Mouse (Mus musculus) WW6 (cell line): ENCODE results near the gene Naga.

ENCODE experiments used
- DNase-seq: peaks from one replicate; pipeline ENCODE4 v3.0.0-alpha.2; 2013; ENCODE audit warnings: low read depth, low spot score

Gene Naga

DNA sequence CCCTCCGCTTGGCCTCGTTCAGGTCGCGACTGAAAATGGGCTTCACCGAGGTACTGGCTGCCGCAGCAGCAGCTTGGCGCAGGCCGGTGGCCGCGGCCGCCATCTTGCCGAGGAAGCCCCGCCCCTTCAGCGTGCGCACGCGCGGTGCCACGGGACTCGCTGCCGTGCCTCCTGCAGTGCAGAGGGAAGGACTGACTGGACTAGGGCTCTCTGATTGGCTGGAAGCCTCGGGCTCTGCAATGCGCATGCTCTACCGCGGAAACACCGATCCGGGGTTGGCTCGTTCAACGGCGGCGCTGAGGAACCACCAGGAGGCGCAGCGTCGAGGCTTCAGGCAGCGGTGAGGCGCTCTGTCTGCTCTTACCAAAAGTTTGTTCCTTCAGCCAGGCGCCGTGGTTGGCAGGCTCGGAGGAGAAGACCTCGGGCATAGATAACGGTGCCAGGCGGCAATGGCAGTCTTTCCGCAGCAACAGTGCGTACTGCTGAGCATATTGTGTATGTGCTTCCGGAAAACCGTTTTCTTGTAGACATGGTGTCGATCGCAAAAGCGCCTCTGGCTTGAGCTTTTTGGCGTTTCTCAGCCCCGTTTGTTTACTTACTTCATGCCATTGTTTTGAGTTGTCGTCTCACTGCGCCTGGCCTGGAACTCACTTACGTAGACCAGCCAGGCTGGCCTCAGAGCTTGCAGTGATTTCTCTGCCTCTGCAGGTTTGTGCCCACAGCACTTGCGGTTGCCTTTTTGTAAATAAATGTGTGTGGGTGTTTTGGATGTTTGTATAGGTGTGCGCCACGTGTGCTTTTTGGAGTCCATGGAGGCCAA is 15.6 kb upstream of the Naga start, which contains the start of gene Ndufa6:
Ndufa6 (minus strand) TSS at position 197 of the 820 bp plus-strand sequence.
- DNase-seq, result peak; percentile 94

DNA sequence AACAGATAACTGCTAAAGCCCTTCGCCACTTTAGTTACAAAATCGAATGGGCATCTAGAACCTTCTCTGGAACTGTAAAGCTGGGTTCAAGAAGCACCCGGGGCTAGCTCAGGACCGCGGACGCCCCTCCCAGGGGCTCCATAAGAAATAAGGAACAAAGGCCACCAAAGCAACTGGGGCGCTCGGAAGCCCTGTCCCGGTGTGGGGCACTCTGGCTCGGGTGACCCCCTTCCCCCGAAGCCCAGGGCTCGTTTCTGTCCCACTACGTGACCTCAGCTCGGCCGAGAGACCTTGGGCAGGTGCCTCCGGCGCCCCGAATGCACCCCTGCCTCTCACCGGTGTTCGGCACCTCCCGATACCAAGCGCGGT is 15.0 kb upstream of the Naga start:
- DNase-seq, result no peak

DNA sequence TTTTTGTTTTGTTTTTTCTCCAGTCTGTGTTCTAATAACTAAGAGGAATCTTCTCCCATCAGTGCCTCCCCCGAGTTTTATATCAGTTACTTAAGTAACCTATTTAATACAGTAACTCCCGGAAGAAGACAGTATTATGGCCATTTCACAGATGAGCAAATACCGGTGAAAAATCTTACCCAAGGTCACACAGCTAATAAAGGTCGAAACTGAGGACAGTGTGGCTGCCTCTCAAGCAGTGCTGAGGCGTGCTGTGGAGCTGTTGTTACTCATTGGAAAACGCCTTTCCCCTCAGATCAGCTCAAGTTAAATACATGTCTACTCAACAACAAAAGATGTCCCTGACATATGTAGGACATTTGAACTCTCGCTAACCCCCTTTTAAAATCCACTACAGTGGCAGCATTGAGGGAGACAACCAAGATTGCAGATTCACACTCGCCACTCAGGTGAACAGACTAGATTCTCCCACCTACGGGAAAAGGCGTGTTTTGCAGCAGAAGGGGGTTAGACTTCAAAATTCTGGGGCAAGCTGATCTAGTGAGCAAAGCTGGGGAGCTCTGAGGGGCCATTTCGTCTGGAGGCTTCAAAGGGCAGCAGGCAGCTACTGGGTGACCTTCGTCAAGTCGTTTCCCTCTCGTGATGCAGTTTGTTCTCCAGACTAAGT is 14.5 kb upstream of the Naga start:
- no peak for DNase-seq

DNA sequence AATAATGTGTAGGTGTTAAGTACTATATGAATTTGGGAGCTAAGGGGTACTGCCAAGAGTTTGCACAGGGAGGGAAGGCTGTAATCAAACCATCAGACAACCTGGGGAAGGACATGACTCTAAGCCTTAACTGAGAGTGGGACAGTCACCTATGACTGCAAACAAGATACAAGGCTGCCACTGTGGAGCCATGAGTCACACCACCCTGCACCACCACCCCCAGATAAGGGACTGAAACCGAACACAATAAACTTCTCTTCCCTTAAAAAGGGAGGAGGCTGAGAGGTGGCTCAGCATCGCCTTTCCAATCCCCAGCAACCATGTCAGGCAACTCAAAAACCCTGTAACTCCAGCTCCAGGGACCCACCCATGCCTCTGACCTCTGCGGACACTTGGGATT is 12.8 kb upstream of the Naga start:
- no peak for DNase-seq

DNA sequence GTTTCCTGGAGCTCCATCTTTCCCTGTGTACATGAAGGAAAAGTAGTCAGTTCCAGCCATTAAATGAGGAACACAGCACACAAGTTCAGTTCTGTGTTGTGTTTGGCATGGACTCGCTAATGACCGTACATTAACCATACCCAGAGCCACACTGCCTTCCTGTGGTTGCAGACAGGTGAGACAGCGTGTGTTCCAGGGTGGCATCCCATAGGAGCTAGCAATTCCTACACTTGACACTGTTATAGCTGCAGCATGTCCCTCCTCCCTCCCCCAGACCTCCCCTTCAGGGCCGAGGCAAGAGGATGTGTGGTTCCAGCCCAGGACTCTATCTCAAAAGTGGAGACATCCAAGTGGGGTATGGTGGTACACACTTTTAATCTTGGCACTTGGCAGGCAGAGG is 11.6 kb upstream of the Naga start:
- DNase-seq, result no peak

DNA sequence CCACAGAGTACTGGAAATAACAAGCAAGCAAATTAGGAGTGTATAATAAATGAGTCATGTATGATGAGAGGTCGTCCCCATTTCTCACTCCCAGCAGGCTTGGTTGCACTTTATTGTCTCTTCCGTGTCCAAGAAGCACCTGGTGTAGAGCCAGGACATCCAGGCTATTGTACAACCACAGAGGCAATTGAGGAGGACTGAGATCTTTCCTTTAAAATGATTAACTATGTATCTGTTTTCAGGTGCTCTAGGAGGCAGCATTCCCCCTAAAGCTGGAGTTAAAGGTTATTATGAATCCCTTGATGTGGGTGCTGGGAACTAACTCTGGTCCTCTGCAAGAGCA is 10.2 kb upstream of the Naga start:
- no peak for DNase-seq

DNA sequence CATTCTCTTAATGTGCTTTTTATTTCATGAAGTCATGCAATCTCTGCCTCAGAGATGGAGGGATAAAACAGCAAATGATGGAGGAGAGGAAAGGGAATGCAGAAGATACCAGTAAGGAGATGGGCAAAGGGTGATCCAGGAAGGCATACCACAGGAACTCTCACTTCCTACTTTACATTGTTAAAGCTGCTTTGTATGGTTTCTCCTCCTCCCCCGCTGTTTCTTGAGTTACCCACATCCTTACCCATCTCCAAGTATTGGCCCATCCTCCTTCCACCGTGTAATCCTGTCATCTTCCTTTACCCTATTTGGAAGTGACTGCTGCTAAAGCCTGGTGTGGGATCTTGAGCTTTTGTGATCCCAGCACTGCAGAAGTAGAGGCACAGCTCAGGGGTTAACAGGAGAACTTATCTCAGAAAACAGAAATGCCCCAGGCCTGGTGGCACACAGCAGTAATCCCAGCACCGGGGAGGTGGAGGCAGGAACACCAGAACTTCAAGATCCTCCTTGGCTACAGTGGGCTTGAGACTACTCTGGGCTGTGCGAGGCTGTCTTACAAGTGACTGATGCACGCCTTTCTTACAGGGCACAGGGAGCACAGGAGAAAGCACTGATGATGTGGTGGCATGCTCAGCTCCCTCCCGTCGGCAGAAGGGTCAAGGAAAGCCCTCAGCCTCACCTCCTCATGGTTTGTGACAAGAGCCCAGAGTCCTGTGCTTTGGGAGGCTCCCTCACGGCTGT is 9.7 kb upstream of the Naga start:
- no peak for DNase-seq

DNA sequence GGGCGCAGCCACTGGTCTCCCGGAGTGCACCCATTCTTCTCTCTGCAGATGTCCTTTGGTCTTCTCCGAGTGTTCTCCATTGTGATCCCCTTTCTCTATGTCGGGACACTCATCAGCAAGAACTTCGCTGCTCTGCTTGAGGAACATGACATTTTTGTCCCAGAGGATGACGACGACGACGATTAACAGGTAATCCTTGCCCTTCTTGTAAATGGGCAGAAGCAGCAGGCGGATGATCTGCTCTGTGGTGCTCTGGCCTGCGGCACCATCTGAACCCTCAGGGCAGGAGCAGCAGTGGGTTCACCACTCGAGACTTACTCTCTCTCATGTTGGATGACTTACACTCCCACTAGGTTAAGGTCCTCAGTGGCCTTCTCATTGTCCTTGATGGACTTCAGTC is 9.1 kb upstream of the Naga start:
- no peak for DNase-seq

DNA sequence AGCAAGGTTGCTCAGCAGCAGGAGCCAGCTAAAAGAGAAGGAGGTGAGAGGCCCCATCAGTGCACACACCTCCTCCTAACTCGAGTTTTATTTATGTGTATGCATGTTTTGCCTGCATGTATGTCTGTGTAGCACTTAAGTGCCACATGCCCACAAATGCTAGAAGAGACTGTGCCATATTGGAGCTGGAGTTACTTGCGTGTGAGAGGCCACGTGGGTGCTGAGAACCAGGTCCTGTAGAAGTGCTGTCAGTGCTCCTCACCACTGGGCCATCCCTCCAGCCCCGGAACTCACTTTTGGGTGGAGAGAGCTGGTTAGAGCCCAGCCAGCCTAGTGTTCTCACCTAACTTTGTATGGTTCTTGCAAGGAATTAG is 8.6 kb upstream of the Naga start:
- DNase-seq, result no peak

DNA sequence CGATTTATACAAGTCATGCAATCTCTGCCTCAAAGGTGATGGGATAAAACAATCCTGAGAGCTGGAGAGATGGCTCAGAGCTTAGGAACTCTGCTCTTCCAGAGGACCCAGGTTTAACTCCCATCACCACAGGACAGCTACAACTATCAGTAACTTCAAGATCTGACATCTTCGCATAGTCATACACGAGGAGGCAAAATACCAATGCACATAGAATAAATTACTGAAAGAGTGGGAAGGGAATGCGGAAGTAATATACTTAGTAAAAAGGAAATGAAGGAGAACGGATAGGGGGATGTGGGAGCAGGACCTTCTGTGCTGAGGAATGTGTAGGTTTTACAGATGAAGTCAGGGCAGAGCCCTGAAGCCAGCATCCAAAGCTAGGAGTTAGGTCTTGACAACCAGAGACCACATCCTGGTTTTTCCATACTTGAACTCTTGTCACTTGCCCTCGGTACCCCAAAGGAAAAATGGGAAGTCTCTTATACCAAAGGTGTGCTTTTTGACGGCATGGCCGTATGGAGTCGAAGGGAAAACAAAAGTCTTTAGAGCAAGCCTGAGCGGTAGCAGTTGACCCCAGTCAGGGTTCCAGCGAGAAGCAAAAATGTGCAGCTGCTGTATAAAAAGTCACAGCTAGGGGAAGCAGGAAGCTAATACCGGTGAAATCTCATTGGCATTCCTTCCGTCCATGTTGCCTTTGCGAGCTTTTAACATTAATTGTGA is 8.0 kb upstream of the Naga start:
- DNase-seq, result no peak

DNA sequence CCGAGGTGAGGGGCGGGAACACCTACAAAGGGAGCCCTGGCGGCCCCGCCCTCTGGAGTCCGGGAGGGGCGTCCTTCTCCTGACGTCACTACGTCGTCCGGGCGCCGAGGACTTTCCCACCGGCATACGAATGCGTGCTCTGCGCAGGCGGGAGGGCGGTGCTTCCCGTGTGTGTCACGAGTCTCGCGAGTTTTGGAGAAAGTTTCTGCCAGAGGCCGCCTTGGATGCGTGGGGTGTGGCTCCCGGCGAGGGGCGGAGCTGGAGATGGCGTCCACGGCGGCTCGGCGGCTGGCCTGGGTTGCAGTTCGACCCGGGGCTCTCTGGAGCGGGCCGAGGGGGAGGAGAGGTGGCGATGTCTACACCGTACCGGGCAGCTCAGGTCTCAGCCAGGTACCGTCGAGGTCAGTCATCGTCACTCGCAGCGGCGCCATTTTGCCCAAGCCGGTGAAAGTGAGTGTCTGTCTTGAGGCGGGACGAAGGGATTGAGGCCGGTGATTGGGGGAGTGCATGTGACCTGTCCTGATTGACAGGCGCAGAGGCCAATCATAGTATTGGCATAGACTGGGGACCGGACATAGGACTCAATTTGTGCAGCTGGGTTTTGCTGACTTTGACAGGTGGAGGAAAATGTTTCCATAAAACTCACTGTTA is 7.2 kb upstream of the Naga start:
- peak; percentile 95 for DNase-seq

DNA sequence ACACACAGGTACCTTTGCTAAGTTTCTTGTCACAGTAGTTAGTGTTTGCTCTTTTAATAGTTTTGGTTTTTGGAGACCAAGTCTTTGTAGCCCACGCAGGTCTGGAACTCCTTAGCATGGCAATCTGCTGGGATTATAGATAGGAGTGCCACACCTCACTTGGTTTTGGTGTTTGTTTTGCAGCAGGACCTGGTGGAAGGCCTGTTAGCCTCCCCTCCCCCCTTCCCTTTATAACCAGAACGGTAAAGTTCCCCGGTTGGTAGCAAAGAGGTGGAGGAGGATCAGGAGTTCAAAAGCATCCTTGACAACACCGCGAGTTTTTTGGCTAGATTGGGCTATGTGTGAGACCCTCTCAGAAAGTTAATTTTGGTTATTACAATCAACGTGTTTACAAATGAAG is 6.2 kb upstream of the Naga start:
- no peak for DNase-seq

DNA sequence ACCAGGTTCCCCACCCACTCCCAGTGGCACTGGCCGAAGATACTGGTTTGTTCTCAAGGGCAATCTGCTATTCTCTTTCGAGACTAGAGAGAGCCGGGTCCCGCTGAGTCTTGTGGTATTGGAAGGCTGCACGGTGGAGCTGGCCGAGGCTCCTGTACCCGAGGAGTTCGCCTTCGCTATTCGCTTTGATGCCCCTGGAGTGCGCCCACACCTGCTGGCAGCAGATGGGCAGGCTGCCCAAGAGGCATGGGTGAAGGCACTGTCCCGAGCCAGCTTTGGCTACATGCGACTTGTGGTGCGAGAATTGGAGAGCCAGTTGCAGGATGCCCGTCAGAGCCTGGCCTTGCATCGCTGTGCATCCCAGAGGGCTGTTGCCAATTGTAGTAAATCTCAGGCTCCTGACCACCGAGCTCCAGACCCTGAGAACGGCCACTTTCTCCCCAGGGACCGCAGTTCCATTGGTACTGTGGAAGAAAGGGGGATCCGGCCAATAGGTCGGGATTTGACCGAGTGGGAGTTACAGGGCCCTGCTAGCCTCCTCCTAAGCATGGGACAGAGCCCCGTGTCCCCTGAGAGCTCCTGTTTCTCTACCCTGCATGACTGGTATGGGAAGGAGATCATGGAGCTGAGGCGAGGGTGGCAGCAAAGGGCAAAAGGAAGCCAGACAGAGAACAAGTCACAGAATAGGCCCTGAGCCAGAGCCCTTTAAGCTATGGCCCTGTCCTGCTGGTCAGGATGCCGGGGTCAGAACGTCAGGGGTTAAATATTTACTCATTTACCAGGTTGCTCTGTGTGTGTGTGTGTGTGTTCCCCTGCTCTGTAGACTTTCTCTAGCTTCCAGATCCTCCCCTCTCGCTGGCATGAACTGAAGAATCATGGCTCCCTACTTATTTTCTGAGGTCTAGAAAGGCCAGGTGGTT is 4.9 kb upstream of the Naga start:
- no peak for DNase-seq

DNA sequence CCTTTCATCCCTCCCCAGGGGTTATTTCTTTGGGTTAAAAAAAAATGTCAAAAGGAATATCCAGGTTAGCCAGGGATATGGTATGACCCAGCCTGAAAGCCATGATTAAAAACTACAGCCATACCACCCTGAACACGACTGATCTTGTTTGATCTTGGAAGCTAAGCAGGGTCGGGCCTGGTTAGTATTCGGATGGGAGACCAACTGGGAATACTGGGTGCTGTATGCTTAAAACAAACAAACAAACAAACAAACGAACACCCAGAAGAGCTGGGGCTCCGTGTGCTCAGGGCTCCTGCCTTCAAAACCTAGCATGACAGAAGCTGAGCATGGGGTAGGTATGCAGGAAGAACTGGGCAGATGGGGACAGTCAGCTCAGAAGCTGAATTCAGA is 3.8 kb upstream of the Naga start:
- DNase-seq, result no peak

DNA sequence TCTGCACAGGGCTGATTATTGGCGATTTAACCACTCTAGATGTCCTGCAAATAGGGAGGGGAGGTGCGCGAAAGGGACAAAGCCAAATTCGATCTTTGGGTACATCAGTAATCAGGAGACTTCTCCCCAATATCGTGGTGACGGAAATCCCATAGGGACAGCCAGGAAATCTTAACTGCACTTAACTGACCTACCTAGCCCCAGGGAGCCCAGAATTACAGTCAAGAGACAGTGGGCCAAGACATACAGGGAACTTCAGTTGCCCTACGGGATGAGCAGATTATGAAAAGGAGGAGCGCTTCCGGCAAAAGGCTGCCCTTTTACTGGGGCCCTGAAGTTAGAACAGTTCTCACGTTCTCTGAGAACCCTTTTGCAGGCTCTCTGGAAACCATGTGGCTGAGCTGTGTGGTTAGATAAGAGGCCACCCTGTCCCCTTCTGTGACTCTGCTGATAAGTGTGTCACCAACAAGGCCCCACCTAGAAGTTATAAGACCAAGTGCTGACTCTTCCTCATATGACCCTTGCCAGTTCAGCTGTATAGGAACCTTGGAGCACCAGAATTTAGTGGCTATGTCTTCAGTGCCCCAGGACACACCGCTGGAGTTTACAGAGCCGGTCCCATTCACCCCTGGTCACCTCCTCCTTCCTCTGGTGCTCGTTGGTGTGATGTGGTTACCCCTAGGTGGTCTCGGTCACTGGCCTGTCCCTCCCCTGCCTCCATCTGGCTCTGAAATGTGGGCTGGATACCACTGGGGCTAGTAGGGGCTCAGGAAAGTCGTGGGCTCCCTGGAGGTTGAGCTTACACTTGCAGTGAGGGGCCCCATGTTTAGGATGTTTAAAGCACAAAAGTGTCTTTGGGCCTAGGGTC is 3.2 kb upstream of the Naga start:
- no peak for DNase-seq

DNA sequence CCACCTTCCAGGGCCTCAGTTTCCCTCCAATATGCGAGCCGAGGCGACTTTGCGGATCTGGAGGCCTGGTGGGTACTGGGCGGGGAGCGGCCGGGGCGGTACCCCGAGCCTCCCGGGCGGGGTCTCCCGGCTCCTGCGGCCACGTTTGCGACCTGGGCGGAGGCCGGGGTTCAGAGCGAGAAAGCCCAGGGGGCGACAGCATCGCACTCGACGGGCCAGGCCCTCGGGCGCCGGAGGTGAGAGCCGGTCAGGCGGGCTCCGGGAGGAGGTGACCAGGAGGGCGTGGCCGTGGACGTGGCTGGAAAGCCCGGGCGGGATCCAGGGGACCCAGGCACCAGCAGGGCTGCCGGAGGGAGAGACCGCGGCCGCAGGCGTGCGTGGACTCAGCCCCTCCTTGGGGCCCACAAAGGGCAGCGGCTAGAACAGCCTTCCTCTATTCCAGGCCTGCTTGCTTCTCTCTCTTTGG is 2.3 kb upstream of the Naga start:
- DNase-seq, result no peak

DNA sequence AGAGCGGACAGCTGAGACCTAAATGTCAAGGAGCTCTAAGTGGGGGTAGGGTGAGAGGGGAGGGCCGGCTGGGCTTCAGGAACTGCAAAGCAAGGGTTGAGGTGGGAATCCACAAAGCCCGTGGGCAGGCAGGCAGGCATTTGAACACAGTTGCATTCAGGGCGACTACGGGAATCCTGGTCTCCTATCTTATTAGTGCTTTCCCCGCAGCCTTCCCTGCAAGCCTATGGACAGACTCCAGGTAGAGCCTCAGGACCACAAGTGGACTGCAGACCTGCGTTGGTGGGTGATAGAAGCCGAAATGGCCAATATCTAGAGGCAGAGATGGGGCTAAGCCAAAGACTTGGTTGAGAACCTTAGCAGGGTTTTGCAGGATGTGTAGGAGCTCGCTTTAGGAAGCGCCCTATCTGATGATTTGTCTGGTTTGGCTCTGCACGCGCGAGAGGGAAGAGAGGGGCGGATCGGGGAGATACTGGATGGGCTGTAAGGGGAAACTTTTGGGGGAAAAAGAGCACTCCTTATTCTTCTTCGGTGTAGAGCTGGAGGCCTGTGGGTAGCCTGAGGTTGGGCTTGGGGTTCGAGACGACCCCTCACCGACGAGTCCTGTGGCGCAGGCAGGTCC is 1.8 kb upstream of the Naga start:
- DNase-seq, result no peak

DNA sequence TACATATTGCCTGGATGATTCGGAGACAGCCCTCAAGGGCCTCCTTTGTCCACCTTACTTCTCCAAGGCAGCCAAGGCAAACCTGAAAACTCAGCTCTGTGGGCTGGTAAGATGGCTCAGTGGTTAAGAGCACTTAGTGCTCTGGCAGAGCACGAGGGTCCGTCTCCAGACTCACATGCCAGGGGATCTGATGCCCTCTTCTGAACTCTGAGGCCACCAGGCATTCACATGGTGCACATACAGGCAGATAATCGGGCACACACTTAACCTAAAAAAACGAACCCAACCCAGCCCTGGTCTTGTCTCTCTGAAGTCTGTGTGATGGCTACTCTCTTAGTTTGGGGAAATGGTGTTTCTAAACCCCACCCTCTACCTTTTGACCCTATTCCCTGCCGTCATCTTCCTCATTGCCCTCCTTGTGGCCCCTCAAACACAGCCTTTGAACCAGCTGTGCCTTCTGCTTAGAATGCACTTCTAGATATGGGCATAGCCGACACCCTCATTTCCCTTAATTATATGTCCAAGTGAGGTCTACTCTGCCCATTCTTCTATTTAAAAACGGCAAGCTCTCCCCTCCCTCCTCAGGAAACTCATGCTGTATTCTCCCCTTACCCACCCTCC is 1.0 kb upstream of the Naga start:
- DNase-seq, result no peak

DNA sequence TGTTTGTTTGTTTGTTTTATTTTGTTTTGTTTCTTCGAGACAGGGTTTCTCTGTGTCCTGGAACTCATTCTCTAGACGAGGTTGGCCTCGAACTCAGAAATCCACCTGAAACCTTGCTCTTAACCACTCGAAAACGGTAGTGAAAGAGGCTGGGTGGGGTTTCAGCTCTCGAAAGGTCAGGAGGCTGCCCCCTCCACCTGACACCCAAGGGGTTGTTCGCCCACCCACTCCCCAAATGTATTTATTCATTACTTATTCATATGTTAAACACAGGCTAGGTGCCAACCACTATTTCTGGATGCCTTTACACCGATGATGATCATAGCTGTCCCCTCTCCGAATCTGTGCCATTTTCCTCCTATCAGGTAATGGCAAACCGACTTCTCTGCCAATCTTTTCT is 425 bp upstream of the Naga start:
- no peak for DNase-seq
